Mouse (Mus musculus) kidney, postnatal 36 days (tissue): Measurements from ENCODE around the gene Cdkn2aipnl.

Experiments
- DNase-seq, 2 experiments: peaks; one replicate each; pipeline ENCODE4 v3.0.0; 2021 to 2022; ENCODE audit warnings: mixed read lengths in 2 of 2

The Cdkn2aipnl gene

GRCm38 (mm10) chr11:51967443-51968401 is at the start of gene Cdkn2aipnl:
Gene Cdkn2aipnl, plus strand, starts transcription at chr11:51967661.
- peak; percentile 96 to 99 for DNase-seq

- peak; percentile 31 to 52 for DNase-seq
These were observed 49.5 kb upstream of the Cdkn2aipnl start for GRCm38 (mm10) chr11:51917951-51918350.

GRCm38 (mm10) chr11:51918576-51918975 is 48.9 kb upstream of the Cdkn2aipnl start:
- DNase-seq: peak in 1 of 2 experiments; percentile 45

- DNase-seq: peak; percentile 63 to 71
These were observed 45.9 kb upstream of the Cdkn2aipnl start for GRCm38 (mm10) chr11:51921355-51922125.

GRCm38 (mm10) chr11:51922421-51922841 is 45.0 kb upstream of the Cdkn2aipnl start:
- no peak for DNase-seq

GRCm38 (mm10) chr11:51925595-51925994 is 41.9 kb upstream of the Cdkn2aipnl start:
- no peak for DNase-seq

GRCm38 (mm10) chr11:51926385-51926784 is 41.1 kb upstream of the Cdkn2aipnl start:
- DNase-seq: no peak

GRCm38 (mm10) chr11:51927106-51927505 is 40.4 kb upstream of the Cdkn2aipnl start:
- no peak for DNase-seq

- DNase-seq: no peak
These were observed 36.3 kb upstream of the Cdkn2aipnl start for GRCm38 (mm10) chr11:51931138-51931537.

GRCm38 (mm10) chr11:51931790-51932189 is 35.7 kb upstream of the Cdkn2aipnl start:
- no peak for DNase-seq

- no peak for DNase-seq
These were observed 33.2 kb upstream of the Cdkn2aipnl start for GRCm38 (mm10) chr11:51934230-51934629.

- no peak for DNase-seq
These were observed 31.6 kb upstream of the Cdkn2aipnl start for GRCm38 (mm10) chr11:51935636-51936434.

- peak; percentile 67 to 77 for DNase-seq
These were observed 30.1 kb upstream of the Cdkn2aipnl start for GRCm38 (mm10) chr11:51937361-51937781.

GRCm38 (mm10) chr11:51938817-51939589 is 28.5 kb upstream of the Cdkn2aipnl start:
- no peak for DNase-seq

GRCm38 (mm10) chr11:51939590-51939955 is 27.9 kb upstream of the Cdkn2aipnl start:
- DNase-seq: no peak

- peak in 1 of 2 experiments; percentile 51 for DNase-seq
These were observed 26.9 kb upstream of the Cdkn2aipnl start for GRCm38 (mm10) chr11:51940511-51940955.

GRCm38 (mm10) chr11:51942602-51943499 is 24.6 kb upstream of the Cdkn2aipnl start:
- DNase-seq: no peak

- DNase-seq: no peak
These were observed 24.0 kb upstream of the Cdkn2aipnl start for GRCm38 (mm10) chr11:51943500-51943841.

- DNase-seq: no peak
These were observed 23.2 kb upstream of the Cdkn2aipnl start for GRCm38 (mm10) chr11:51944239-51944638.

- DNase-seq: no peak
These were observed 21.9 kb upstream of the Cdkn2aipnl start for GRCm38 (mm10) chr11:51945548-51945947.

GRCm38 (mm10) chr11:51946144-51946543 is 21.3 kb upstream of the Cdkn2aipnl start:
- no peak for DNase-seq
